Mouse (Mus musculus) layer of hippocampus, postnatal 14 days (tissue): ENCODE data around the gene Mdm4. TPM values are rescaled to one million over a fixed set of nuclear protein-coding genes. Genes with fewer than 3 reads are reported as not detected.

Experiments
- microRNA-seq, 2 experiments: library from miRNA; unstranded; fragments of <30 nt; microRNA quantifications; one replicate each; pipeline ENCODE4 v1.2.0; 2021
- total RNA-seq, 2 experiments: library from RNA; stranded (reverse); gene quantifications; 2 replicates each; pipeline ENCODE4 v1.2.3; 2021

The Mdm4 gene
- total RNA-seq, 2 experiments from 2014 or later: 91.6 to 94.7 TPM

Small RNA genes lying within 50 kb of the gene (microRNA-seq; reads per million reads assigned to microRNA genes)
- gene Gm44300: 0 reads per million in 2 experiments

Other genes with a start within 250 kb of the Mdm4 start
- 100 to 1,000 TPM; 193 to 194 TPM for gene Lrrn2, start 150.3 kb downstream of the Mdm4 start, total RNA-seq
- 10 to 100 TPM; 18.0 to 19.1 TPM for gene Pik3c2b, start 15.1 kb upstream of the Mdm4 start, total RNA-seq
- 10 to 100 TPM; 45.3 to 45.9 TPM for gene Ppp1r15b, start 100.6 kb upstream of the Mdm4 start, total RNA-seq
- 10 to 100 TPM; 48.6 to 51.9 TPM for gene Plekha6, start 133.6 kb upstream of the Mdm4 start, total RNA-seq